Mouse (Mus musculus) CH12.LX (cell line): Measurements from ENCODE around the gene Oprd1. TPM values are rescaled to one million over a fixed set of nuclear protein-coding genes. Genes with fewer than 3 reads are reported as not detected.

Experiments used
- DNase-seq: peaks from one replicate; pipeline ENCODE4 v3.0.0-alpha.2; 2013; ENCODE audit errors: extremely low read depth
- H3K27ac ChIP-seq: 2 replicates; pipeline ENCODE4 v1.5.1; 2012; ENCODE audit warnings: low read depth, mild to moderate bottlenecking, control low read depth, moderate library complexity; ENCODE audit not compliant: insufficient read depth
- H3K27me3 ChIP-seq: replicated peaks from 2 replicates; pipeline ENCODE3; 2012; ENCODE audit warnings: inconsistent platforms
- H3K36me3 ChIP-seq, 2 experiments: replicated peaks in 1 of 2; 2 replicates each; pipeline versions ENCODE3 to v1.6.1; 2012; ENCODE audit warnings: inconsistent platforms in 1 of 2, low read length in 1 of 2, mild to moderate bottlenecking in 1 of 2, mixed read lengths in 1 of 2, moderate library complexity in 1 of 2; ENCODE audit not compliant: control insufficient read depth in 1 of 2, insufficient read depth in 1 of 2
- H3K4me1 ChIP-seq, 2 experiments: 2 replicates each; pipeline ENCODE4 v1.6.1; 2012; ENCODE audit warnings: inconsistent platforms in 1 of 2, moderate library complexity in 1 of 2; ENCODE audit not compliant: insufficient read depth in 2 of 2, control insufficient read depth in 1 of 2
- H3K4me2 ChIP-seq: 2 replicates; pipeline ENCODE4 v1.6.1; 2012; ENCODE audit warnings: low read depth, mild to moderate bottlenecking, control low read depth; ENCODE audit not compliant: poor library complexity, insufficient read depth, severe bottlenecking
- H3K4me3 ChIP-seq, 3 experiments: fragments of 150-350 bp in 1 of 3; sonication (generic) in 1 of 3; replicated peaks in 1 of 3; 2 replicates each; pipeline versions ENCODE3 to v1.5.1; 2011 to 2012; ENCODE audit warnings: low read depth in 2 of 3, low read length in 2 of 3, mild to moderate bottlenecking in 2 of 3, moderate library complexity in 2 of 3, control low read depth in 1 of 3, improper control_type of control experiment in 1 of 3, inconsistent platforms in 1 of 3, mixed read lengths in 1 of 3; ENCODE audit not compliant: poor library complexity in 1 of 3
- H3K79me2 ChIP-seq: replicated peaks from 2 replicates; pipeline ENCODE4 v1.6.1; 2012; ENCODE audit warnings: mild to moderate bottlenecking, moderate library complexity; ENCODE audit not compliant: control insufficient read depth, poor library complexity, insufficient read depth, severe bottlenecking; ENCODE audit errors: extremely low read depth
- H3K9ac ChIP-seq: 2 replicates; pipeline ENCODE4 v1.6.1; 2012; ENCODE audit warnings: low read depth, mild to moderate bottlenecking, control low read depth, moderate library complexity; ENCODE audit not compliant: insufficient read depth
- H3K9me3 ChIP-seq: replicated peaks from 2 replicates; pipeline ENCODE3; 2012; ENCODE audit warnings: low read length, inconsistent platforms, mixed read lengths
- BHLHE40 ChIP-seq: IDR thresholded peaks from 2 replicates; pipeline ENCODE4 v1.6.1; 2011; ENCODE audit warnings: mild to moderate bottlenecking, low read depth, low read length, improper control_type of control experiment
- CHD1 ChIP-seq: IDR thresholded peaks from 2 replicates; pipeline ENCODE4 v1.6.1; 2012; ENCODE audit warnings: low read depth, low read length, improper control_type of control experiment, inconsistent platforms
- CTCF ChIP-seq, 2 experiments: IDR thresholded peaks in 1 of 2; conservative IDR thresholded peaks in 1 of 2; 2 replicates each; pipeline ENCODE4 v1.5.1; 2011 to 2012; ENCODE audit warnings: low read depth in 2 of 2, low read length in 2 of 2, improper control_type of control experiment in 1 of 2, inconsistent platforms in 1 of 2, mild to moderate bottlenecking in 1 of 2, moderate library complexity in 1 of 2
- ELF1 ChIP-seq: IDR thresholded peaks from 2 replicates; pipeline ENCODE4 v1.6.1; 2014; ENCODE audit warnings: low read depth, mild to moderate bottlenecking, inconsistent platforms, low read length, improper control_type of control experiment
- EP300 ChIP-seq: IDR thresholded peaks from 2 replicates; pipeline ENCODE4 v1.6.1; 2011; ENCODE audit warnings: low read length, improper control_type of control experiment
- ETS1 ChIP-seq: conservative IDR thresholded peaks from 2 replicates; pipeline ENCODE4 v1.6.1; 2012; ENCODE audit warnings: low read depth, mild to moderate bottlenecking, inconsistent platforms, low read length, improper control_type of control experiment, moderate library complexity
- HCFC1 ChIP-seq: IDR thresholded peaks from 2 replicates; pipeline ENCODE4 v1.6.1; 2012; ENCODE audit warnings: low read depth, mild to moderate bottlenecking, inconsistent platforms, low read length, improper control_type of control experiment
- MAFK ChIP-seq: IDR thresholded peaks from 2 replicates; pipeline ENCODE4 v1.6.1; 2011; ENCODE audit warnings: low read length, improper control_type of control experiment; ENCODE audit not compliant: insufficient replicate concordance
- MAX ChIP-seq: IDR thresholded peaks from 2 replicates; pipeline ENCODE4 v1.6.1; 2011; ENCODE audit warnings: low read length, improper control_type of control experiment
- MAZ ChIP-seq: IDR thresholded peaks from 2 replicates; pipeline ENCODE4 v1.6.1; 2012; ENCODE audit warnings: low read depth, mild to moderate bottlenecking, inconsistent platforms, low read length, improper control_type of control experiment, moderate library complexity
- MYC ChIP-seq: IDR thresholded peaks from 2 replicates; pipeline ENCODE4 v1.6.1; 2011; ENCODE audit warnings: low read depth, mild to moderate bottlenecking, improper control_type of control experiment, low read length
- NELFE ChIP-seq: IDR thresholded peaks from 2 replicates; pipeline ENCODE4 v1.6.1; 2011; ENCODE audit warnings: low read depth, low read length, improper control_type of control experiment
- PAX5 ChIP-seq: IDR thresholded peaks from 2 replicates; pipeline ENCODE4 v1.6.1; 2012; ENCODE audit warnings: low read length, inconsistent platforms, mixed read lengths
- POLR2A ChIP-seq: IDR thresholded peaks from 2 replicates; pipeline ENCODE4 v1.6.1; 2011; ENCODE audit warnings: low read depth, mild to moderate bottlenecking, improper control_type of control experiment, low read length
- POLR2AphosphoS2 ChIP-seq: IDR thresholded peaks from 2 replicates; pipeline ENCODE4 v1.6.1; 2011; ENCODE audit warnings: low read depth, low read length, improper control_type of control experiment
- SIN3A ChIP-seq: IDR thresholded peaks from 2 replicates; pipeline ENCODE4 v1.6.1; 2012; ENCODE audit warnings: low read length, improper control_type of control experiment, inconsistent platforms
- TBP ChIP-seq: conservative IDR thresholded peaks from 2 replicates; pipeline ENCODE4 v1.6.1; 2011; ENCODE audit warnings: low read depth, low read length, improper control_type of control experiment
- USF1 ChIP-seq: IDR thresholded peaks from 2 replicates; pipeline ENCODE4 v1.6.1; 2014; ENCODE audit warnings: low read depth, mild to moderate bottlenecking, inconsistent platforms, low read length, improper control_type of control experiment
- USF2 ChIP-seq: conservative IDR thresholded peaks from 2 replicates; pipeline ENCODE4 v1.6.1; 2011; ENCODE audit warnings: low read depth, low read length, improper control_type of control experiment
- ZC3H11A ChIP-seq: IDR thresholded peaks from 2 replicates; pipeline ENCODE4 v1.6.1; 2012; ENCODE audit warnings: low read depth, mild to moderate bottlenecking, inconsistent platforms, low read length, improper control_type of control experiment
- ZMIZ1 ChIP-seq: IDR thresholded peaks from 2 replicates; pipeline ENCODE4 v1.6.1; 2012; ENCODE audit warnings: low read depth, mild to moderate bottlenecking, inconsistent platforms, low read length, improper control_type of control experiment
- ZNF384 ChIP-seq: IDR thresholded peaks from 2 replicates; pipeline ENCODE4 v1.6.1; 2012; ENCODE audit warnings: low read depth, low read length, improper control_type of control experiment, inconsistent platforms
- dilution Hi-C: fragments of 300-500 bp; cut with MboI; formaldehyde crosslinking; loops from 2 replicates; pipeline ENCODE4 v1.14.3; 2020; ENCODE audit warnings: low sequenced_read_pairs; ENCODE audit not compliant: extremely low pct_unique_long_range_greater_than_20kb, extremely low pct_ligation_motif_present
- in situ Hi-C: fragments of 300-500 bp; cut with MboI; formaldehyde crosslinking; loops from 3 replicates; pipeline ENCODE4 v1.14.3; 2019; ENCODE audit warnings: low sequenced_read_pairs, low pct_ligation_motif_present, low pct_unique_long_range_greater_than_20kb, mixed read lengths
- polyA plus RNA-seq: library from polyadenylated mRNA; unstranded; fragments of >175 nt; gene quantifications from 2 replicates; pipeline ENCODE4 v1.2.1, GENCODE M21; 2012; ENCODE audit warnings: low read depth; ENCODE audit not compliant: insufficient read length
- total RNA-seq, 2 experiments: library from RNA; depleted of rRNA; stranded (reverse); fragments of 300-350 nt in 1 of 2; fragments of >200 nt in 1 of 2; gene quantifications; 2 replicates each; pipeline ENCODE4 v1.2.3; 2012 to 2014

The Oprd1 gene
- total and polyA plus RNA-seq, 3 experiments: not detected

- dilution Hi-C loops (no loop called here), in situ Hi-C loops (no loop called here)
- Histone ChIP-seq H3K27ac (no peak overlapping the region), H3K4me2 (no peak overlapping the region), H3K36me3 (peaks cover 0 to 38% of the 10 kb centered on the region in 2 experiments), H3K4me1 (no peaks in the 10 kb centered on the region), H3K79me2 (no peaks in the 10 kb centered on the region), H3K4me3 (no peak overlapping the region), H3K9me3 (no peaks in the 10 kb centered on the region), H3K27me3 (no peaks in the 10 kb centered on the region), H3K9ac (no peak overlapping the region)
- TF ChIP-seq HCFC1: no peak
- no peak for TF ChIP-seq NELFE
- no peak for TF ChIP-seq SIN3A
- no peak for TF ChIP-seq CTCF (conservative IDR thresholded peaks at IDR 0.05 in 1 of 2, IDR thresholded peaks at IDR 0.05 in 1 of 2; ENCODE audit: low read depth in 2 of 2, low read length in 2 of 2)
- no peak for TF ChIP-seq ZMIZ1
- TF ChIP-seq ZNF384: no peak
- TF ChIP-seq EP300: no peak
- no peak for TF ChIP-seq CHD1
- no peak for DNase-seq
Observed at GRCm38 (mm10) chr4:132067112-132067937, 77.0 kb downstream of the Oprd1 start.

GRCm38 (mm10) chr4:132066101-132066773 lies 78.0 kb downstream of the Oprd1 start:
- Histone ChIP-seq H3K36me3 (peaks cover 0 to 39% of the 10 kb centered on the region in 2 experiments), H3K4me2 (no peak overlapping the region), H3K79me2 (no peaks in the 10 kb centered on the region), H3K9me3 (no peaks in the 10 kb centered on the region), H3K4me1 (no peaks in the 10 kb centered on the region), H3K27ac (no peak overlapping the region), H3K9ac (no peak overlapping the region), H3K27me3 (no peaks in the 10 kb centered on the region), H3K4me3 (no peak overlapping the region)
- TF ChIP-seq PAX5: no peak
- no peak for TF ChIP-seq CTCF (conservative IDR thresholded peaks at IDR 0.05 in 1 of 2, IDR thresholded peaks at IDR 0.05 in 1 of 2; ENCODE audit: low read depth in 2 of 2, low read length in 2 of 2)
- TF ChIP-seq CHD1: no peak
- TF ChIP-seq MAX: no peak
- TF ChIP-seq HCFC1: no peak
- no peak for TF ChIP-seq MAFK
- TF ChIP-seq ELF1: no peak
- no peak for TF ChIP-seq POLR2A
- no peak for TF ChIP-seq POLR2AphosphoS2
- TF ChIP-seq BHLHE40: no peak
- no peak for TF ChIP-seq MAZ
- TF ChIP-seq USF1: no peak
- TF ChIP-seq ZC3H11A: no peak
- no peak for TF ChIP-seq USF2
- no peak for TF ChIP-seq ETS1
- no peak for TF ChIP-seq TBP
- TF ChIP-seq MYC: no peak
- TF ChIP-seq SIN3A: no peak
- no peak for DNase-seq
- in situ Hi-C loops: no loop called here
- dilution Hi-C loops: no loop called here
